ENCODE assay signal across 9 mouse cellular contexts in the genomic region with DNA sequence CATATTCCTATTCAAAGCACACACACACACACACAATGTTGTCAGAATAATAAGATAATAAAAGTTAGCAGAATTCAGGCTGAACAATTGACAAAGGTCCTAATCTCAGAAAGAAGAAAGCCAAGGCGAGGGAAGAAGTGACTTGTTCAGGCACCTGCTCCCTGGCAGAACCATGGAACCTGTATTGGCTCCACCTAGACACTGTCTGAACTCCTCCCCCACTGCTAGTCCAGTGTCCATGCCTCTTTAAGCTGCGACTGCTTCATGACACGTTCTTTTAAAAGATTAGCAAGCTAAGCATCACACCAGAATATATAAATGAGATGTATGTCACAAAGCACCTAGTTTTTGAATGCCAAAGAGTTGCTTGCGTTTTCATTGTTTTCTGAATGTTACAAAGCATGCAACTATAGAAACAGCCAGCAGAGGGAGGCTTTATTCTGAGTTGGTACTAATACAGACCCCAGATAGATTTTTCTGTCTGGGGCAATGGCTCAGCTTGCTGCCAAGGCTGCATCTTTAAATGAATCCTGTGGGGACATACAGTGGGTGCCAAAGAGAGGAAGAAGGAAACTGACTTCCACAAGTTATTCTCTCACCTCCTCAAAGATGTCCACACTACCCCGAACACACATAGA. TPM values are rescaled to one million over a fixed set of nuclear protein-coding genes. Genes with fewer than 3 reads are reported as not detected.
DNase-seq lines count a peak whose midpoint lies in the region; ATAC-seq and TF ChIP-seq lines count a peak whose summit lies in the region.
"Had no signal": no experiment of that assay in that cellular context is flagged by ENCODE, and none has a peak within 500 bp of the region (broad histone marks: within the 10 kb centered on the region; RNA-seq: fewer than 3 reads in every experiment).

No protein-coding gene starts in this region.

- no peak overlapping the region for H3K9ac ChIP-seq in heart, postnatal 0 days (replicated peaks; ENCODE audit: low read depth, low read length)
- H3K9ac ChIP-seq in midbrain, embryonic 12.5 days (replicated peaks): no peak overlapping the region
- H3K9ac ChIP-seq: liver, embryonic 13.5 days had no signal

- H3K36me3 ChIP-seq in thymus, adult 2 months (ENCODE audit: control insufficient read depth, insufficient read depth, low read length): no peaks in the 10 kb centered on the region
- H3K36me3 ChIP-seq in heart, postnatal 0 days (replicated peaks; ENCODE audit: control insufficient read depth, insufficient read depth, low read length): no peaks in the 10 kb centered on the region
- H3K36me3 ChIP-seq in midbrain, embryonic 12.5 days: no peaks in the 10 kb centered on the region
- H3K36me3 ChIP-seq: liver, embryonic 13.5 days had no signal

- H3K27me3 ChIP-seq in thymus, adult 2 months (ENCODE audit: control insufficient read depth, insufficient read depth, low read length): no peaks in the 10 kb centered on the region
- H3K27me3 ChIP-seq in heart, postnatal 0 days (ENCODE audit: control insufficient read depth, insufficient read depth, low read length): no peaks in the 10 kb centered on the region
- H3K27me3 ChIP-seq in midbrain, embryonic 12.5 days: no peaks in the 10 kb centered on the region
- H3K27me3 ChIP-seq: liver, embryonic 13.5 days had no signal

- no peak for TF ChIP-seq EP300 in heart, postnatal 0 days (IDR thresholded peaks at IDR 0.05; ENCODE audit: low read depth)

- no peak overlapping the region for H3K4me2 ChIP-seq in heart, postnatal 0 days (ENCODE audit: low read depth, low read length)
- no peak overlapping the region for H3K4me2 ChIP-seq in midbrain, embryonic 12.5 days (replicated peaks)
- H3K4me2 ChIP-seq: liver, embryonic 13.5 days had no signal

- H3K9me3 ChIP-seq in heart, postnatal 0 days (replicated peaks; ENCODE audit: control insufficient read depth, low read length): no peaks in the 10 kb centered on the region
- no peaks in the 10 kb centered on the region for H3K9me3 ChIP-seq in midbrain, embryonic 12.5 days
- H3K9me3 ChIP-seq: liver, embryonic 13.5 days had no signal

- no peak for DNase-seq in cerebellum, adult 11-12 months
- DNase-seq in thymus, adult 2 months: peak; percentile 3
- no peak for DNase-seq in thymus, postnatal 36 days
- DNase-seq in heart, postnatal 0 days (ENCODE audit: low spot score): peak; percentile 51
- DNase-seq in kidney, postnatal 36 days: peak; percentile 43 to 57
- DNase-seq in urinary bladder, adult 2 months (ENCODE audit: low spot score): no peak
- DNase-seq: liver, embryonic 13.5 days had no signal

- no peak for TF ChIP-seq POLR2A in thymus, adult 2 months (IDR thresholded peaks at IDR 0.05; ENCODE audit: control insufficient read depth, extremely low read depth, insufficient read depth, low read length, poor library complexity)

- peak; percentile 50; the same call in 1 of the 2 replicates for ATAC-seq in cerebellum, adult (ENCODE audit: insufficient number of reproducible peaks, low FRiP score, low TSS enrichment)
- peak; percentile 68 for ATAC-seq in heart, postnatal 0 days (ENCODE audit: insufficient read depth, low read depth)
- peak; percentile 82 for ATAC-seq in midbrain, embryonic 12.5 days (ENCODE audit: low FRiP score, low read depth)

- H3K4me3 ChIP-seq in thymus, adult 2 months (ENCODE audit: control insufficient read depth, insufficient read depth, low read length): no peak overlapping the region
- H3K4me3 ChIP-seq in heart, postnatal 0 days (ENCODE audit: low read depth, low read length): no peak overlapping the region
- no peak overlapping the region for H3K4me3 ChIP-seq in midbrain, embryonic 12.5 days
- H3K4me3 ChIP-seq: liver, embryonic 13.5 days had no signal

- 38% methylated on average over 5 of the region's 5 CpGs for WGBS in thymus, adult 2 months
- WGBS in heart, postnatal 0 days: 24% methylated on average over 5 of the region's 5 CpGs
- 33% methylated on average over 5 of the region's 5 CpGs for WGBS in midbrain, embryonic 12.5 days

- no peak for TF ChIP-seq CTCF in thymus, adult 2 months (IDR thresholded peaks at IDR 0.05; ENCODE audit: borderline replicate concordance, control insufficient read depth, extremely low read depth, insufficient read depth, low read length, poor library complexity)
- TF ChIP-seq CTCF in heart, postnatal 0 days (IDR thresholded peaks at IDR 0.05; ENCODE audit: low read depth): peak; percentile 70

- H3K4me1 ChIP-seq in thymus, adult 2 months (replicated peaks; ENCODE audit: control insufficient read depth, insufficient read depth, low read length): no peaks in the 10 kb centered on the region
- peaks cover 21% of the 10 kb centered on the region for H3K4me1 ChIP-seq in heart, postnatal 0 days (ENCODE audit: control insufficient read depth, insufficient read depth)
- peaks cover 5% of the 10 kb centered on the region; the same call in 1 of the 2 replicates for H3K4me1 ChIP-seq in midbrain, embryonic 12.5 days
- H3K4me1 ChIP-seq: liver, embryonic 13.5 days had no signal

- no peak overlapping the region for H3K27ac ChIP-seq in thymus, adult 2 months (ENCODE audit: control insufficient read depth, insufficient read depth, low read length)
- H3K27ac ChIP-seq in heart, postnatal 0 days (ENCODE audit: low read depth): no peak overlapping the region
- H3K27ac ChIP-seq in midbrain, embryonic 12.5 days (replicated peaks): no peak overlapping the region
- H3K27ac ChIP-seq: liver, embryonic 13.5 days had no signal

RNA-seq across cellular contexts. Expression of a gene that starts 59.4 kb away (rescaled TPM):
- 0.85 and 3.5 TPM in 2 replicates for polyA plus RNA-seq in thymus, adult 2 months (2012; rRNA removed)
- 64.9 and 102 TPM in 2 replicates for total RNA-seq in heart, postnatal 0 days (2014; rRNA removed; ENCODE audit: low replicate concordance)
- 166 and 168 TPM in 2 replicates for polyA plus RNA-seq in heart, postnatal 0 days (2015; fragmentation: Nextera tagmentation; extraction: Ambion mirVana)
- 7.9 and 8.0 TPM in 2 replicates for polyA plus RNA-seq in midbrain, embryonic 12.5 days (2016; fragmentation: Nextera tagmentation; extraction: Ambion mirVana)
- 58.8 and 74.4 TPM in 2 replicates for polyA plus RNA-seq in urinary bladder, adult 2 months (2012; rRNA removed)

Comparison
In these comparisons a context has a peak if more than half of its experiments do, and no peak if none do; other contexts are left out.
1. DNase-seq: peak in thymus, adult 2 months (single experiment), heart, postnatal 0 days (single experiment) and kidney, postnatal 36 days (2 of 2); none in cerebellum, adult 11-12 months (single experiment), thymus, postnatal 36 days (0 of 2) and urinary bladder, adult 2 months (single experiment).
2. Peak in every context shown above with its lines, with median percentiles within 50 percentile points of each other: ATAC-seq.